Mouse (Mus musculus) CH12.LX (cell line): ENCODE measurements around the gene Cux1. TPM values are rescaled to one million over a fixed set of nuclear protein-coding genes. Genes with fewer than 3 reads are reported as not detected.

ENCODE experiments used
- DNase-seq: peaks from one replicate; pipeline ENCODE4 v3.0.0-alpha.2; 2013; ENCODE audit errors: extremely low read depth
- H3K27ac ChIP-seq: 2 replicates; pipeline ENCODE4 v1.5.1; 2012; ENCODE audit warnings: low read depth, mild to moderate bottlenecking, control low read depth, moderate library complexity; ENCODE audit not compliant: insufficient read depth
- H3K27me3 ChIP-seq: replicated peaks from 2 replicates; pipeline ENCODE3; 2012; ENCODE audit warnings: inconsistent platforms
- H3K36me3 ChIP-seq, 2 experiments: replicated peaks in 1 of 2; 2 replicates each; pipeline versions ENCODE3 to v1.6.1; 2012; ENCODE audit warnings: inconsistent platforms in 1 of 2, low read length in 1 of 2, mild to moderate bottlenecking in 1 of 2, mixed read lengths in 1 of 2, moderate library complexity in 1 of 2; ENCODE audit not compliant: control insufficient read depth in 1 of 2, insufficient read depth in 1 of 2
- H3K4me1 ChIP-seq, 2 experiments: 2 replicates each; pipeline ENCODE4 v1.6.1; 2012; ENCODE audit warnings: inconsistent platforms in 1 of 2, moderate library complexity in 1 of 2; ENCODE audit not compliant: insufficient read depth in 2 of 2, control insufficient read depth in 1 of 2
- H3K4me2 ChIP-seq: 2 replicates; pipeline ENCODE4 v1.6.1; 2012; ENCODE audit warnings: low read depth, mild to moderate bottlenecking, control low read depth; ENCODE audit not compliant: poor library complexity, insufficient read depth, severe bottlenecking
- H3K4me3 ChIP-seq, 3 experiments: fragments of 150-350 bp in 1 of 3; sonication (generic) in 1 of 3; replicated peaks in 1 of 3; 2 replicates each; pipeline versions ENCODE3 to v1.5.1; 2011 to 2012; ENCODE audit warnings: low read depth in 2 of 3, low read length in 2 of 3, mild to moderate bottlenecking in 2 of 3, moderate library complexity in 2 of 3, control low read depth in 1 of 3, improper control_type of control experiment in 1 of 3, inconsistent platforms in 1 of 3, mixed read lengths in 1 of 3; ENCODE audit not compliant: poor library complexity in 1 of 3
- H3K79me2 ChIP-seq: replicated peaks from 2 replicates; pipeline ENCODE4 v1.6.1; 2012; ENCODE audit warnings: mild to moderate bottlenecking, moderate library complexity; ENCODE audit not compliant: control insufficient read depth, poor library complexity, insufficient read depth, severe bottlenecking; ENCODE audit errors: extremely low read depth
- H3K9ac ChIP-seq: 2 replicates; pipeline ENCODE4 v1.6.1; 2012; ENCODE audit warnings: low read depth, mild to moderate bottlenecking, control low read depth, moderate library complexity; ENCODE audit not compliant: insufficient read depth
- H3K9me3 ChIP-seq: replicated peaks from 2 replicates; pipeline ENCODE3; 2012; ENCODE audit warnings: low read length, inconsistent platforms, mixed read lengths
- CHD1 ChIP-seq: IDR thresholded peaks from 2 replicates; pipeline ENCODE4 v1.6.1; 2012; ENCODE audit warnings: low read depth, low read length, improper control_type of control experiment, inconsistent platforms
- CHD2 ChIP-seq: IDR thresholded peaks from 2 replicates; pipeline ENCODE4 v1.6.1; 2011; ENCODE audit warnings: low read length, improper control_type of control experiment
- CTCF ChIP-seq, 2 experiments: IDR thresholded peaks in 1 of 2; conservative IDR thresholded peaks in 1 of 2; 2 replicates each; pipeline ENCODE4 v1.5.1; 2011 to 2012; ENCODE audit warnings: low read depth in 2 of 2, low read length in 2 of 2, improper control_type of control experiment in 1 of 2, inconsistent platforms in 1 of 2, mild to moderate bottlenecking in 1 of 2, moderate library complexity in 1 of 2
- IRF4 ChIP-seq: IDR thresholded peaks from 2 replicates; pipeline ENCODE4 v1.6.1; 2014; ENCODE audit warnings: low read depth, mild to moderate bottlenecking, inconsistent platforms, low read length, improper control_type of control experiment
- JUND ChIP-seq: conservative IDR thresholded peaks from 2 replicates; pipeline ENCODE4 v1.6.1; 2011; ENCODE audit warnings: low read depth, low read length, improper control_type of control experiment
- MAFK ChIP-seq: IDR thresholded peaks from 2 replicates; pipeline ENCODE4 v1.6.1; 2011; ENCODE audit warnings: low read length, improper control_type of control experiment; ENCODE audit not compliant: insufficient replicate concordance
- MAX ChIP-seq: IDR thresholded peaks from 2 replicates; pipeline ENCODE4 v1.6.1; 2011; ENCODE audit warnings: low read length, improper control_type of control experiment
- MAZ ChIP-seq: IDR thresholded peaks from 2 replicates; pipeline ENCODE4 v1.6.1; 2012; ENCODE audit warnings: low read depth, mild to moderate bottlenecking, inconsistent platforms, low read length, improper control_type of control experiment, moderate library complexity
- MXI1 ChIP-seq: IDR thresholded peaks from 2 replicates; pipeline ENCODE4 v1.6.1; 2011; ENCODE audit warnings: mild to moderate bottlenecking, low read depth, low read length, improper control_type of control experiment
- MYC ChIP-seq: IDR thresholded peaks from 2 replicates; pipeline ENCODE4 v1.6.1; 2011; ENCODE audit warnings: low read depth, mild to moderate bottlenecking, improper control_type of control experiment, low read length
- PAX5 ChIP-seq: IDR thresholded peaks from 2 replicates; pipeline ENCODE4 v1.6.1; 2012; ENCODE audit warnings: low read length, inconsistent platforms, mixed read lengths
- POLR2A ChIP-seq: IDR thresholded peaks from 2 replicates; pipeline ENCODE4 v1.6.1; 2011; ENCODE audit warnings: low read depth, mild to moderate bottlenecking, improper control_type of control experiment, low read length
- RAD21 ChIP-seq: IDR thresholded peaks from 2 replicates; pipeline ENCODE4 v1.6.1; 2011; ENCODE audit warnings: low read depth, mild to moderate bottlenecking, low read length, improper control_type of control experiment, moderate library complexity
- RCOR1 ChIP-seq: conservative IDR thresholded peaks from 2 replicates; pipeline ENCODE4 v1.6.1; 2012; ENCODE audit warnings: low read depth, mild to moderate bottlenecking, inconsistent platforms, low read length, improper control_type of control experiment
- SIN3A ChIP-seq: IDR thresholded peaks from 2 replicates; pipeline ENCODE4 v1.6.1; 2012; ENCODE audit warnings: low read length, improper control_type of control experiment, inconsistent platforms
- TCF12 ChIP-seq: IDR thresholded peaks from 2 replicates; pipeline ENCODE4 v1.6.1; 2014; ENCODE audit warnings: low read depth, mild to moderate bottlenecking, inconsistent platforms, low read length, improper control_type of control experiment
- UBTF ChIP-seq: IDR thresholded peaks from 2 replicates; pipeline ENCODE4 v1.6.1; 2012; ENCODE audit warnings: low read depth, mild to moderate bottlenecking, inconsistent platforms, low read length, improper control_type of control experiment, moderate library complexity
- USF1 ChIP-seq: IDR thresholded peaks from 2 replicates; pipeline ENCODE4 v1.6.1; 2014; ENCODE audit warnings: low read depth, mild to moderate bottlenecking, inconsistent platforms, low read length, improper control_type of control experiment
- USF2 ChIP-seq: conservative IDR thresholded peaks from 2 replicates; pipeline ENCODE4 v1.6.1; 2011; ENCODE audit warnings: low read depth, low read length, improper control_type of control experiment
- ZC3H11A ChIP-seq: IDR thresholded peaks from 2 replicates; pipeline ENCODE4 v1.6.1; 2012; ENCODE audit warnings: low read depth, mild to moderate bottlenecking, inconsistent platforms, low read length, improper control_type of control experiment
- dilution Hi-C: fragments of 300-500 bp; cut with MboI; formaldehyde crosslinking; loops from 2 replicates; pipeline ENCODE4 v1.14.3; 2020; ENCODE audit warnings: low sequenced_read_pairs; ENCODE audit not compliant: extremely low pct_unique_long_range_greater_than_20kb, extremely low pct_ligation_motif_present
- in situ Hi-C: fragments of 300-500 bp; cut with MboI; formaldehyde crosslinking; loops from 3 replicates; pipeline ENCODE4 v1.14.3; 2019; ENCODE audit warnings: low sequenced_read_pairs, low pct_ligation_motif_present, low pct_unique_long_range_greater_than_20kb, mixed read lengths
- polyA plus RNA-seq: library from polyadenylated mRNA; unstranded; fragments of >175 nt; gene quantifications from 2 replicates; pipeline ENCODE4 v1.2.1, GENCODE M21; 2012; ENCODE audit warnings: low read depth; ENCODE audit not compliant: insufficient read length
- total RNA-seq, 2 experiments: library from RNA; depleted of rRNA; stranded (reverse); fragments of 300-350 nt in 1 of 2; fragments of >200 nt in 1 of 2; gene quantifications; 2 replicates each; pipeline ENCODE4 v1.2.3; 2012 to 2014

Gene Cux1
- total and polyA plus RNA-seq, 3 experiments, result 12.4 to 21.9 (median 19.6) TPM

DNA sequence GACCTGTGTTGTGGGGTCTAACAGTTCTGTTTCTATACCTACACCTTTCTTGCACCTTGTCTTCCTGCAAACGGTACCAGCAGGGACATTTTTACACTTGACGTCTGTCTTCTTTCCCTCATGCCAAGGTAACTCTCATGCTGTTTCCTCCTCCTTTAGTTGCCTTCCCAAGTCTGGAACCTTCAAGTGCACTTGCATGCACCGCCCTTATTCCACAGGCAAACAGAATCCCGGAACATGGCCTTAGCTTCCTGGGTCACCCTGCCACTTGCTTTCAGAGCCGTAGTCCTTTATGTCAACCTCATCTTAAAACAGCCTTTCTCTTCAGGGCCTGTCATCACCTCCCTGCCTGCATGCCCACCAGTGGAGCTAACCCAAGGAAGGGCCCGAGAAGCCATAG, 15.7 kb downstream of the Cux1 start:
- DNase-seq, result no peak
- H3K27ac ChIP-seq, result no peak overlapping the region
- H3K9ac ChIP-seq, result no peak overlapping the region
- no peak overlapping the region for H3K4me3 ChIP-seq
- no peak overlapping the region for H3K4me2 ChIP-seq
- H3K79me2 ChIP-seq, result peaks cover 10% of the 10 kb centered on the region; the same call in 1 of the 2 replicates
- H3K36me3 ChIP-seq, result peaks cover 0 to 3% of the 10 kb centered on the region in 2 experiments
- no peaks in the 10 kb centered on the region for H3K9me3 ChIP-seq
- TF ChIP-seq PAX5 (no peak), MAX (no peak), POLR2A (no peak), CHD1 (no peak), USF1 (no peak), CTCF (conservative IDR thresholded peaks at IDR 0.05 in 1 of 2, IDR thresholded peaks at IDR 0.05 in 1 of 2; ENCODE audit: low read depth in 2 of 2, low read length in 2 of 2) (no peak), UBTF (no peak), RCOR1 (no peak), RAD21 (no peak), MYC (no peak), CHD2 (no peak), JUND (no peak), ZC3H11A (no peak), TCF12 (no peak), SIN3A (no peak), MAZ (no peak), MXI1 (no peak), USF2 (no peak)
- in situ Hi-C loops (loop anchor here (10.0 kb wide), 1 partner anchor 77 kb away; no protein-coding TSS in a partner anchor), dilution Hi-C loops (no loop called here)
- peaks cover 12 to 54% of the 10 kb centered on the region in 2 experiments for H3K4me1 ChIP-seq
- no peaks in the 10 kb centered on the region for H3K27me3 ChIP-seq

DNA sequence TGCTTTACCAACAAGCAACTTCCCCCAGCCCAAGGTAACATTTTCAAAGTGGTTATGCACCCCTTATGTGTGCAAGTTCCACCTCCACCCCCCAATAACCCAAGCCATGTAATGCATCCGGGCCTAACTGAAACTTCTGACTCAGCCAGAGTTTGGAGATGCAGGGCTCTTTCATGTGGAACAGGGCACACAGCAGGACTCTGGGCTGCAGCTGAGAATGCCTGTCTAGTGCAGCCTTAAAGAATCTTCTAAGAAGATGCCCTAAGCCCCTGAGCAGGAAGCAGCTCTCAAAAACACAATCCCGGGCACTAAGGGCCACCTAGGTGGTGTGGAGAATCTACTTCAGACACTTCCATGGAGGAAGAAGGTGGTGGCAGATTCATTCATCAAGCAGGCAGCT, 16.6 kb downstream of the Cux1 start:
- H3K4me2 ChIP-seq, result no peak overlapping the region
- no peaks in the 10 kb centered on the region for H3K27me3 ChIP-seq
- in situ Hi-C loops (loop anchor here (10.0 kb wide), 1 partner anchor 76 kb away; no protein-coding TSS in a partner anchor), dilution Hi-C loops (no loop called here)
- H3K4me3 ChIP-seq, result no peak overlapping the region
- no peaks in the 10 kb centered on the region for H3K36me3 ChIP-seq
- H3K4me1 ChIP-seq, result peaks cover 7 to 45% of the 10 kb centered on the region in 2 experiments; a peak in 3 of 4 replicates
- peak; percentile 25 for DNase-seq
- no peak overlapping the region for H3K9ac ChIP-seq
- no peaks in the 10 kb centered on the region for H3K9me3 ChIP-seq
- H3K27ac ChIP-seq, result no peak overlapping the region
- H3K79me2 ChIP-seq, result peaks cover 15% of the 10 kb centered on the region; the same call in 1 of the 2 replicates
- TF ChIP-seq MAFK (no peak), IRF4 (no peak), USF1 (no peak), ZC3H11A (no peak), CHD2 (no peak), SIN3A (no peak), POLR2A (no peak), MAX (no peak), MYC (no peak)
